Mouse (Mus musculus): ENCODE measurements around the gene Smco2.
"Not testable (repeated sequence)": the region's sequence is repeated elsewhere in the genome, so short reads cannot be mapped to it uniquely, and the experiment has no call there.

Gene Smco2

GRCm38 (mm10) chr6:146857386-146857785, 7.5 kb downstream of the Smco2 start:
- no peak for DNase-seq (ENCODE audit: low spot score)

GRCm38 (mm10) chr6:146863154-146863553, 13.2 kb downstream of the Smco2 start:
- no peak for DNase-seq (ENCODE audit: low spot score)

- DNase-seq (ENCODE audit: low spot score) = not testable (repeated sequence)
These were observed 14.5 kb downstream of the Smco2 start for GRCm38 (mm10) chr6:146864370-146864769.

- no peak for DNase-seq (ENCODE audit: low spot score)
These were observed 15.8 kb downstream of the Smco2 start for GRCm38 (mm10) chr6:146865701-146866100.

GRCm38 (mm10) chr6:146871975-146872374, 22.1 kb downstream of the Smco2 start:
- no peak for DNase-seq (ENCODE audit: low spot score)

GRCm38 (mm10) chr6:146874415-146874814, 24.5 kb downstream of the Smco2 start:
- DNase-seq (ENCODE audit: low spot score) = no peak

- DNase-seq (ENCODE audit: low spot score) = no peak
These were observed 26.9 kb downstream of the Smco2 start for GRCm38 (mm10) chr6:146876820-146877219.

- DNase-seq (ENCODE audit: low spot score) = no peak
These were observed 27.6 kb downstream of the Smco2 start for GRCm38 (mm10) chr6:146877425-146878045.

- no peak for DNase-seq (ENCODE audit: low spot score)
These were observed 29.0 kb downstream of the Smco2 start for GRCm38 (mm10) chr6:146878926-146879325.

- no peak for DNase-seq (ENCODE audit: low spot score)
These were observed 30.0 kb downstream of the Smco2 start for GRCm38 (mm10) chr6:146879856-146880255.

GRCm38 (mm10) chr6:146880296-146880695, 30.4 kb downstream of the Smco2 start:
- no peak for DNase-seq (ENCODE audit: low spot score)

- no peak for DNase-seq (ENCODE audit: low spot score)
These were observed 32.2 kb downstream of the Smco2 start for GRCm38 (mm10) chr6:146881896-146882770.

GRCm38 (mm10) chr6:146883426-146883825, 33.5 kb downstream of the Smco2 start:
- DNase-seq (ENCODE audit: low spot score) = no peak

GRCm38 (mm10) chr6:146884171-146884570, 34.3 kb downstream of the Smco2 start:
- no peak for DNase-seq (ENCODE audit: low spot score)

GRCm38 (mm10) chr6:146884851-146885250, 34.9 kb downstream of the Smco2 start:
- DNase-seq (ENCODE audit: low spot score) = no peak

GRCm38 (mm10) chr6:146887958-146888659, 38.2 kb downstream of the Smco2 start, which contains the start of gene Ppfibp1:
TSS of gene Ppfibp1 (plus strand) at chr6:146888487.
- peak; percentile 98 for DNase-seq (ENCODE audit: low spot score)

- DNase-seq (ENCODE audit: low spot score) = no peak
These were observed 39.0 kb downstream of the Smco2 start for GRCm38 (mm10) chr6:146888660-146889490.

- no peak for DNase-seq (ENCODE audit: low spot score)
These were observed 40.3 kb downstream of the Smco2 start for GRCm38 (mm10) chr6:146890215-146890614.

- DNase-seq (ENCODE audit: low spot score) = no peak
These were observed 40.7 kb downstream of the Smco2 start for GRCm38 (mm10) chr6:146890633-146891032.

GRCm38 (mm10) chr6:146893890-146894289, 44.0 kb downstream of the Smco2 start:
- no peak for DNase-seq (ENCODE audit: low spot score)

- DNase-seq (ENCODE audit: low spot score) = no peak
These were observed 48.8 kb downstream of the Smco2 start for GRCm38 (mm10) chr6:146898709-146899108.

GRCm38 (mm10) chr6:146899647-146900046, 49.7 kb downstream of the Smco2 start:
- DNase-seq (ENCODE audit: low spot score) = no peak

Measured in urinary bladder, postnatal 25 days (tissue).